ENCODE assay signal across 17 mouse cellular contexts in the genomic region with DNA sequence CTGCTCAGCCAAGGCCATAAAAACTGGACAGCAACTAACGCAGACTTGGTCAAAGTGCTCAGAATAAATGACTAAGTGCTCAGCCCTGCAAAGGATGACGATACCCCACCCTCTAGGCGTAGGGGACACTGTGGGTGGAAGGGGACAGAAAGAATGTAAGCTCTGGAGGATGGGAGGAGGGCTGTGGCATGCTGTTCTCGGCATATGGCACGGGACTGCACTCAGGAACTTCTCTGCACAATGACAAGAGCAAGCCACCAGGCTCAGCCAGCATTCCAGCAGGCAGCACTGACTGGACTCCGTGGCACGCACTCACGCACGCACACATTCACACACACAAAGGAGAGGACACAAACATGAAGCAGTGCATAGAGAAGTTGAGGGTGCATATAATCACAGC. TPM values are rescaled to one million over a fixed set of nuclear protein-coding genes. Genes with fewer than 3 reads are reported as not detected.
A peak's percentile ranks its signal among the peaks of the same experiment; 100 is the strongest.
DNase-seq lines count a peak whose midpoint lies in the region; ATAC-seq lines count a peak whose summit lies in the region.
"Had no signal": no experiment of that assay in that cellular context is flagged by ENCODE, and none has a peak within 500 bp of the region (broad histone marks: within the 10 kb centered on the region; RNA-seq: fewer than 3 reads in every experiment).

No protein-coding gene starts in this region.

- no peaks in the 10 kb centered on the region for H3K36me3 ChIP-seq in heart, embryonic 16.5 days (ENCODE audit: control insufficient read depth, insufficient read depth)

- H3K9ac ChIP-seq in heart, embryonic 16.5 days (ENCODE audit: low read length): no peak overlapping the region
- H3K9ac ChIP-seq: embryonic facial prominence, embryonic 13.5 days; hindbrain, embryonic 14.5 days; limb, embryonic 15.5 days had no signal

- no peaks in the 10 kb centered on the region for H3K27me3 ChIP-seq in heart, embryonic 16.5 days (ENCODE audit: control insufficient read depth, insufficient read depth, low read length)
- H3K27me3 ChIP-seq: embryonic facial prominence, embryonic 13.5 days; limb, embryonic 15.5 days; megakaryocyte, embryonic 14.5 days had no signal

- no peaks in the 10 kb centered on the region for H3K9me3 ChIP-seq in heart, embryonic 16.5 days (replicated peaks; ENCODE audit: control insufficient read depth, low read length)
- H3K9me3 ChIP-seq: embryonic facial prominence, embryonic 13.5 days; limb, embryonic 15.5 days had no signal

- ATAC-seq in heart, embryonic 16.5 days (replicated peaks; ENCODE audit: extremely low read depth, insufficient read depth, low FRiP score): peak; percentile 60
- no peak for ATAC-seq in megakaryocyte progenitor cell, adult 5-6 weeks (replicated peaks; ENCODE audit: poor library complexity)
- ATAC-seq: intestine, postnatal 0 days had no signal

- H3K4me3 ChIP-seq in heart, embryonic 16.5 days (ENCODE audit: low read length): no peak overlapping the region
- H3K4me3 ChIP-seq: embryonic facial prominence, embryonic 13.5 days; limb, embryonic 15.5 days had no signal

- no peak overlapping the region for H3K27ac ChIP-seq in heart, embryonic 16.5 days (ENCODE audit: low read length)
- H3K27ac ChIP-seq: embryonic facial prominence, embryonic 13.5 days; hindbrain, embryonic 14.5 days had no signal

- H3K4me2 ChIP-seq in heart, embryonic 16.5 days (ENCODE audit: low read depth, low read length): no peak overlapping the region
- H3K4me2 ChIP-seq: embryonic facial prominence, embryonic 13.5 days; hindbrain, embryonic 14.5 days; limb, embryonic 15.5 days had no signal

- H3K4me1 ChIP-seq in heart, embryonic 16.5 days (ENCODE audit: control insufficient read depth, insufficient read depth, low read length): peaks cover 16% of the 10 kb centered on the region
- H3K4me1 ChIP-seq: embryonic facial prominence, embryonic 13.5 days had no signal

- DNase-seq in heart, postnatal 4 days: no peak
- peak; percentile 34 for DNase-seq in urinary bladder, postnatal 14 days (ENCODE audit: low spot score)
- no peak for DNase-seq in urinary bladder, adult 2 months (ENCODE audit: low spot score)
- DNase-seq in cerebellum, adult 8-10 months: peak; percentile 56
- DNase-seq in yolk sac, embryonic 10.5 days (ENCODE audit: low spot score): no peak
- DNase-seq: heart, adult 18-20 months; kidney, postnatal 14 days; right cerebral cortex, postnatal 14 days had no signal

- 48% methylated on average over 9 of the region's 9 CpGs for WGBS in heart, embryonic 16.5 days

RNA-seq across cellular contexts. Expression of a gene that starts 16.2 kb away (rescaled TPM):
- polyA plus RNA-seq in heart, embryonic 16.5 days (2015; fragmentation: Nextera tagmentation; extraction: Ambion mirVana): 9.9 and 12.4 TPM in 2 replicates
- total RNA-seq in heart, postnatal 4 days (2021): 1 to 10 TPM; 8.2 to 9.2 TPM
- 34.7 and 36.9 TPM in 2 replicates for polyA plus RNA-seq in urinary bladder, adult 2 months (2012; rRNA removed)
- 4.7 and 5.1 TPM in 2 replicates for total RNA-seq in megakaryocyte progenitor cell, adult 5-6 weeks (2015)
- total RNA-seq in megakaryocyte progenitor cell, adult 5-6 weeks (2017): 3.5 and 3.6 TPM in 2 replicates

RNA-seq across cellular contexts. Expression of a gene that starts 21.2 kb away (rescaled TPM):
- 10.2 and 10.7 TPM in 2 replicates for polyA plus RNA-seq in heart, embryonic 16.5 days (2015; fragmentation: Nextera tagmentation; extraction: Ambion mirVana)
- total RNA-seq in heart, postnatal 4 days (2021): 10 to 100 TPM; 12.8 to 15.4 TPM
- 7.9 and 11.7 TPM in 2 replicates for polyA plus RNA-seq in urinary bladder, adult 2 months (2012; rRNA removed)
- total RNA-seq in megakaryocyte progenitor cell, adult 5-6 weeks (2015): 7.8 and 9.3 TPM in 2 replicates
- total RNA-seq in megakaryocyte progenitor cell, adult 5-6 weeks (2017): 2.7 and 6.6 TPM in 2 replicates

RNA-seq across cellular contexts. Expression of a gene that starts 26.6 kb away (rescaled TPM):
- 0.13 and 0.41 TPM in 2 replicates for polyA plus RNA-seq in heart, embryonic 16.5 days (2015; fragmentation: Nextera tagmentation; extraction: Ambion mirVana)
- not detected for total RNA-seq in heart, postnatal 4 days (2021)
- polyA plus RNA-seq in urinary bladder, adult 2 months (2012; rRNA removed): 0.08 and 0.28 TPM in 2 replicates
- not detected in 2 replicates for total RNA-seq in megakaryocyte progenitor cell, adult 5-6 weeks (2015)
- not detected in 2 replicates for total RNA-seq in megakaryocyte progenitor cell, adult 5-6 weeks (2017)
- total RNA-seq: common myeloid progenitor, adult 5-6 weeks; heart, adult 18-20 months; neutrophil, adult 5-6 weeks had no signal

RNA-seq across cellular contexts. Expression of a gene that starts 32.4 kb away (rescaled TPM):
- 3.2 and 17.8 TPM in 2 replicates for polyA plus RNA-seq in heart, embryonic 16.5 days (2015; fragmentation: Nextera tagmentation; extraction: Ambion mirVana)
- total RNA-seq in heart, postnatal 4 days (2021): under 1 TPM in 1 of 2 experiments, not detected in 1; 0.55 TPM
- 0.40 and 0.41 TPM in 2 replicates for polyA plus RNA-seq in urinary bladder, adult 2 months (2012; rRNA removed)
- total RNA-seq in megakaryocyte progenitor cell, adult 5-6 weeks (2015): not detected in 2 replicates
- not detected in 2 replicates for total RNA-seq in megakaryocyte progenitor cell, adult 5-6 weeks (2017)
- total RNA-seq: common myeloid progenitor, adult 5-6 weeks; neutrophil, adult 5-6 weeks had no signal

RNA-seq across cellular contexts. Expression of a gene that starts 45.9 kb away (rescaled TPM):
- 122 and 129 TPM in 2 replicates for polyA plus RNA-seq in heart, embryonic 16.5 days (2015; fragmentation: Nextera tagmentation; extraction: Ambion mirVana)
- total RNA-seq in heart, postnatal 4 days (2021): 100 to 1,000 TPM in 1 of 2 experiments, 10 to 100 TPM in 1; 96.9 to 109 TPM
- 119 and 129 TPM in 2 replicates for polyA plus RNA-seq in urinary bladder, adult 2 months (2012; rRNA removed)
- 40.6 and 41.3 TPM in 2 replicates for total RNA-seq in megakaryocyte progenitor cell, adult 5-6 weeks (2015)
- total RNA-seq in megakaryocyte progenitor cell, adult 5-6 weeks (2017): 42.1 and 50.4 TPM in 2 replicates

Comparison
In these comparisons a context has a peak if more than half of its experiments do, and no peak if none do; other contexts are left out.
1. DNase-seq: peak in urinary bladder, postnatal 14 days (single experiment) and cerebellum, adult 8-10 months (single experiment); none in heart, postnatal 4 days (single experiment), urinary bladder, adult 2 months (single experiment) and yolk sac, embryonic 10.5 days (single experiment).